Mouse (Mus musculus) spleen, adult 12 weeks (tissue): ENCODE results near the gene Slc8a1.

Source experiments
- DNase-seq: peaks from one replicate; pipeline ENCODE4 v3.0.0; 2022; ENCODE audit warnings: low spot score

Slc8a1 gene

GRCm38 (mm10) chr17:81554052-81554734 lies 184.0 kb downstream of the Slc8a1 start:
- no peak for DNase-seq

- no peak for DNase-seq
These were observed 186.1 kb downstream of the Slc8a1 start for GRCm38 (mm10) chr17:81551856-81552635.

GRCm38 (mm10) chr17:81550864-81551263 lies 187.3 kb downstream of the Slc8a1 start:
- DNase-seq: no peak

GRCm38 (mm10) chr17:81548016-81548415 lies 190.2 kb downstream of the Slc8a1 start:
- DNase-seq: no peak

- DNase-seq: no peak
These were observed 191.7 kb downstream of the Slc8a1 start for GRCm38 (mm10) chr17:81546525-81546924.

- no peak for DNase-seq
These were observed 192.2 kb downstream of the Slc8a1 start for GRCm38 (mm10) chr17:81546012-81546411.

GRCm38 (mm10) chr17:81544926-81545325 lies 193.3 kb downstream of the Slc8a1 start:
- no peak for DNase-seq

- DNase-seq: no peak
These were observed 195.6 kb downstream of the Slc8a1 start for GRCm38 (mm10) chr17:81542313-81543185.

- DNase-seq: no peak
These were observed 199.7 kb downstream of the Slc8a1 start for GRCm38 (mm10) chr17:81538163-81539160.

GRCm38 (mm10) chr17:81536093-81536492 lies 202.1 kb downstream of the Slc8a1 start:
- DNase-seq: no peak

GRCm38 (mm10) chr17:81529849-81530248 lies 208.3 kb downstream of the Slc8a1 start:
- no peak for DNase-seq

- DNase-seq: no peak
These were observed 209.2 kb downstream of the Slc8a1 start for GRCm38 (mm10) chr17:81528940-81529339.

GRCm38 (mm10) chr17:81526463-81526862 lies 211.7 kb downstream of the Slc8a1 start:
- no peak for DNase-seq

GRCm38 (mm10) chr17:81524826-81525225 lies 213.4 kb downstream of the Slc8a1 start:
- DNase-seq: no peak

GRCm38 (mm10) chr17:81523943-81524342 lies 214.2 kb downstream of the Slc8a1 start:
- DNase-seq: no peak

GRCm38 (mm10) chr17:81518316-81519025 lies 219.7 kb downstream of the Slc8a1 start:
- no peak for DNase-seq

GRCm38 (mm10) chr17:81516155-81516554 lies 222.0 kb downstream of the Slc8a1 start:
- DNase-seq: no peak

- DNase-seq: no peak
These were observed 224.2 kb downstream of the Slc8a1 start for GRCm38 (mm10) chr17:81514022-81514421.

GRCm38 (mm10) chr17:81513368-81513958 lies 224.7 kb downstream of the Slc8a1 start:
- no peak for DNase-seq

- DNase-seq: no peak
These were observed 233.0 kb downstream of the Slc8a1 start for GRCm38 (mm10) chr17:81505162-81505685.
